Mouse (Mus musculus) forebrain, embryonic 15.5 days (tissue): ENCODE measurements at regions not wholly inside any gene's neighbourhood (a gene's known extent, or its start where the extent isn't known, plus 50 kb on each side); places are given as distances from the start of the nearest gene placed in this dataset.
"Not testable (repeated sequence)": the region's sequence is repeated elsewhere in the genome, so short reads cannot be mapped to it uniquely, and the experiment has no call there.

Experiments
- ATAC-seq: fragments of 200-750 bp; cut with Nextera tagmentation; replicated peaks from 2 replicates; pipeline ENCODE4 v1.8.0; 2017; ENCODE audit warnings: mild to moderate bottlenecking, moderate TSS enrichment, moderate library complexity
- H3K27ac ChIP-seq: fragments of 300-500 bp; sonication (generic); replicated peaks from 2 replicates; pipeline ENCODE4 v1.5.1; 2015; ENCODE audit warnings: mild to moderate bottlenecking, inconsistent platforms
- H3K27me3 ChIP-seq: fragments of 300-500 bp; sonication (generic); 2 replicates; pipeline ENCODE4 v1.6.1; 2015; ENCODE audit warnings: inconsistent platforms
- H3K36me3 ChIP-seq: fragments of 300-500 bp; sonication (generic); 2 replicates; pipeline ENCODE4 v1.6.1; 2015; ENCODE audit warnings: mild to moderate bottlenecking, inconsistent platforms
- H3K4me1 ChIP-seq: fragments of 300-500 bp; sonication (generic); 2 replicates; pipeline ENCODE4 v1.6.1; 2015; ENCODE audit warnings: inconsistent platforms
- H3K4me2 ChIP-seq: fragments of 300-500 bp; sonication (generic); replicated peaks from 2 replicates; pipeline ENCODE4 v1.6.1; 2015; ENCODE audit warnings: mild to moderate bottlenecking, inconsistent platforms
- H3K4me3 ChIP-seq: fragments of 300-500 bp; sonication (generic); 2 replicates; pipeline ENCODE4 v1.5.1; 2015; ENCODE audit warnings: mild to moderate bottlenecking, inconsistent platforms
- H3K9ac ChIP-seq: fragments of 300-500 bp; sonication (generic); replicated peaks from 2 replicates; pipeline ENCODE4 v1.6.1; 2015; ENCODE audit warnings: mild to moderate bottlenecking, inconsistent platforms
- H3K9me3 ChIP-seq: fragments of 300-500 bp; sonication (generic); 2 replicates; pipeline ENCODE4 v1.6.1; 2016; ENCODE audit warnings: inconsistent platforms
- WGBS: fragments of 180-500 bp; shearing (Covaris S2); methylation state at CpG from one replicate; pipeline ENCODE4 v1.1.7; 2015; ENCODE audit warnings: mixed read lengths; 5-methylcytosine and 5-hydroxymethylcytosine counted together

GRCm38 (mm10) chr3:60813485-60813884 is 189.1 kb upstream of the P2ry1 start:
- no peaks in the 10 kb centered on the region for H3K9me3 ChIP-seq
- no peak overlapping the region for H3K4me2 ChIP-seq
- no peak overlapping the region for H3K4me3 ChIP-seq
- H3K27ac ChIP-seq: no peak overlapping the region
- no peaks in the 10 kb centered on the region for H3K27me3 ChIP-seq
- H3K36me3 ChIP-seq: no peaks in the 10 kb centered on the region
- WGBS: 41% methylated on average over 3 of the region's 3 CpGs
- no peak overlapping the region for H3K9ac ChIP-seq
- H3K4me1 ChIP-seq: no peaks in the 10 kb centered on the region
- no peak for ATAC-seq

GRCm38 (mm10) chr3:60819684-60820281 is 182.8 kb upstream of the P2ry1 start:
- ATAC-seq: no peak
- 63% methylated on average over 4 of the region's 4 CpGs for WGBS
- no peak overlapping the region for H3K27ac ChIP-seq

GRCm38 (mm10) chr3:60821463-60821862 is 181.1 kb upstream of the P2ry1 start:
- H3K4me1 ChIP-seq: no peaks in the 10 kb centered on the region
- H3K36me3 ChIP-seq: no peaks in the 10 kb centered on the region
- H3K27me3 ChIP-seq: no peaks in the 10 kb centered on the region
- H3K9me3 ChIP-seq: no peaks in the 10 kb centered on the region
- no peak for ATAC-seq
- no peak overlapping the region for H3K9ac ChIP-seq
- H3K4me3 ChIP-seq: no peak overlapping the region
- no peak overlapping the region for H3K4me2 ChIP-seq
- H3K27ac ChIP-seq: no peak overlapping the region

More at GRCm38 (mm10) chr3:60819684-60820281, 182.8 kb upstream of the P2ry1 start:
- no peak overlapping the region for H3K9ac ChIP-seq
- H3K36me3 ChIP-seq: no peaks in the 10 kb centered on the region
- H3K4me1 ChIP-seq: no peaks in the 10 kb centered on the region
- H3K9me3 ChIP-seq: no peaks in the 10 kb centered on the region
- H3K4me3 ChIP-seq: no peak overlapping the region
- no peaks in the 10 kb centered on the region for H3K27me3 ChIP-seq
- H3K4me2 ChIP-seq: no peak overlapping the region

GRCm38 (mm10) chr3:60826759-60827158 is 175.8 kb upstream of the P2ry1 start:
- H3K4me2 ChIP-seq: no peak overlapping the region
- H3K9ac ChIP-seq: no peak overlapping the region
- H3K27me3 ChIP-seq: no peaks in the 10 kb centered on the region
- no peaks in the 10 kb centered on the region for H3K36me3 ChIP-seq
- ATAC-seq: no peak
- no peak overlapping the region for H3K4me3 ChIP-seq
- H3K27ac ChIP-seq: no peak overlapping the region
- 87% methylated on average over 4 of the region's 4 CpGs for WGBS
- no peaks in the 10 kb centered on the region for H3K9me3 ChIP-seq
- no peaks in the 10 kb centered on the region for H3K4me1 ChIP-seq

- WGBS: 90% methylated on average over 4 of the region's 4 CpGs
Measured at GRCm38 (mm10) chr3:60832385-60832784, 170.2 kb upstream of the P2ry1 start.

GRCm38 (mm10) chr3:60841895-60842294 is 160.7 kb upstream of the P2ry1 start:
- ATAC-seq: no peak
- Histone ChIP-seq H3K4me1 (no peaks in the 10 kb centered on the region), H3K36me3 (no peaks in the 10 kb centered on the region), H3K27ac (no peak overlapping the region), H3K9me3 (no peaks in the 10 kb centered on the region), H3K9ac (no peak overlapping the region), H3K27me3 (no peaks in the 10 kb centered on the region), H3K4me2 (no peak overlapping the region), H3K4me3 (no peak overlapping the region)
- 93% methylated on average over 1 of the region's 1 CpGs for whole genome bisulfite sequencing

More at GRCm38 (mm10) chr3:60832385-60832784, 170.2 kb upstream of the P2ry1 start:
- no peak overlapping the region for H3K4me3 ChIP-seq
- H3K9ac ChIP-seq: no peak overlapping the region
- H3K36me3 ChIP-seq: no peaks in the 10 kb centered on the region
- no peak overlapping the region for H3K27ac ChIP-seq
- ATAC-seq: no peak
- H3K9me3 ChIP-seq: no peaks in the 10 kb centered on the region
- no peaks in the 10 kb centered on the region for H3K27me3 ChIP-seq
- H3K4me2 ChIP-seq: no peak overlapping the region
- H3K4me1 ChIP-seq: no peaks in the 10 kb centered on the region

- H3K27ac ChIP-seq: no peak overlapping the region
- WGBS: 83% methylated on average over 2 of the region's 2 CpGs
- H3K9me3 ChIP-seq: no peaks in the 10 kb centered on the region
- H3K4me3 ChIP-seq: no peak overlapping the region
- H3K9ac ChIP-seq: no peak overlapping the region
- H3K36me3 ChIP-seq: no peaks in the 10 kb centered on the region
- no peaks in the 10 kb centered on the region for H3K27me3 ChIP-seq
- no peak overlapping the region for H3K4me2 ChIP-seq
- ATAC-seq: no peak
- no peaks in the 10 kb centered on the region for H3K4me1 ChIP-seq
Measured at GRCm38 (mm10) chr3:60845293-60845692, 157.3 kb upstream of the P2ry1 start.

- no peak overlapping the region for H3K4me2 ChIP-seq
- no peak for ATAC-seq
- H3K9ac ChIP-seq: no peak overlapping the region
- WGBS: 93% methylated on average over 2 of the region's 2 CpGs
- H3K9me3 ChIP-seq: no peaks in the 10 kb centered on the region
- no peak overlapping the region for H3K27ac ChIP-seq
- no peaks in the 10 kb centered on the region for H3K27me3 ChIP-seq
- no peaks in the 10 kb centered on the region for H3K4me1 ChIP-seq
- no peak overlapping the region for H3K4me3 ChIP-seq
- no peaks in the 10 kb centered on the region for H3K36me3 ChIP-seq
Measured at GRCm38 (mm10) chr3:60848437-60848836, 154.2 kb upstream of the P2ry1 start.

GRCm38 (mm10) chr3:60853773-60854172 is 148.8 kb upstream of the P2ry1 start:
- Histone ChIP-seq H3K4me3 (no peak overlapping the region), H3K4me1 (no peaks in the 10 kb centered on the region), H3K27ac (no peak overlapping the region), H3K27me3 (no peaks in the 10 kb centered on the region), H3K9ac (no peak overlapping the region), H3K36me3 (no peaks in the 10 kb centered on the region), H3K4me2 (no peak overlapping the region), H3K9me3 (no peaks in the 10 kb centered on the region)
- ATAC-seq: no peak
- WGBS: 35% methylated on average over 5 of the region's 5 CpGs

GRCm38 (mm10) chr3:60855734-60856133 is 146.9 kb upstream of the P2ry1 start:
- 48% methylated on average over 2 of the region's 2 CpGs for WGBS
- no peaks in the 10 kb centered on the region for H3K36me3 ChIP-seq
- H3K4me3 ChIP-seq: no peak overlapping the region
- H3K27ac ChIP-seq: no peak overlapping the region
- no peak overlapping the region for H3K4me2 ChIP-seq
- no peaks in the 10 kb centered on the region for H3K27me3 ChIP-seq
- ATAC-seq: no peak
- no peaks in the 10 kb centered on the region for H3K4me1 ChIP-seq
- no peaks in the 10 kb centered on the region for H3K9me3 ChIP-seq
- no peak overlapping the region for H3K9ac ChIP-seq

- ATAC-seq: no peak
- H3K9ac ChIP-seq: no peak overlapping the region
- no peak overlapping the region for H3K4me3 ChIP-seq
- 89% methylated on average over 5 of the region's 5 CpGs for WGBS
- no peaks in the 10 kb centered on the region for H3K9me3 ChIP-seq
- no peak overlapping the region for H3K4me2 ChIP-seq
- no peaks in the 10 kb centered on the region for H3K27me3 ChIP-seq
- no peaks in the 10 kb centered on the region for H3K36me3 ChIP-seq
- no peak overlapping the region for H3K27ac ChIP-seq
- no peaks in the 10 kb centered on the region for H3K4me1 ChIP-seq
Measured at GRCm38 (mm10) chr3:60858474-60859118, 144.0 kb upstream of the P2ry1 start.

- WGBS: 89% methylated on average over 3 of the region's 3 CpGs
- ATAC-seq: no peak
- H3K27me3 ChIP-seq: no peaks in the 10 kb centered on the region
Measured at GRCm38 (mm10) chr3:60859119-60859515, 143.5 kb upstream of the P2ry1 start.

GRCm38 (mm10) chr3:60876858-60877257 is 125.7 kb upstream of the P2ry1 start:
- not testable (repeated sequence) for H3K36me3 ChIP-seq, H3K9ac ChIP-seq, H3K4me1 ChIP-seq, H3K27ac ChIP-seq, H3K4me3 ChIP-seq, H3K9me3 ChIP-seq, ATAC-seq, H3K27me3 ChIP-seq, H3K4me2 ChIP-seq
- 95% methylated on average over 11 of the region's 11 CpGs for WGBS

More at GRCm38 (mm10) chr3:60859119-60859515, 143.5 kb upstream of the P2ry1 start:
- H3K9ac ChIP-seq: no peak overlapping the region
- H3K27ac ChIP-seq: no peak overlapping the region
- no peak overlapping the region for H3K4me3 ChIP-seq
- no peaks in the 10 kb centered on the region for H3K9me3 ChIP-seq
- no peaks in the 10 kb centered on the region for H3K4me1 ChIP-seq
- H3K4me2 ChIP-seq: no peak overlapping the region
- H3K36me3 ChIP-seq: no peaks in the 10 kb centered on the region
